Mouse (Mus musculus) G1E (cell line): ENCODE measurements at regions not wholly inside any gene's neighbourhood (a gene's known extent, or its start where the extent isn't known, plus 50 kb on each side); places are given as distances from the start of the nearest gene placed in this dataset.

Experiments
- ATAC-seq: 2 replicates; pipeline ENCODE4 v1.8.0; 2016; ENCODE audit warnings: mild to moderate bottlenecking; ENCODE audit not compliant: insufficient number of reproducible peaks, poor library complexity, low FRiP score, severe bottlenecking; ENCODE audit errors: extremely low read depth
- DNase-seq: peaks from one replicate; pipeline ENCODE4 v3.0.0; 2012; ENCODE audit warnings: low spot score
- H3K27me3 ChIP-seq: 2 replicates; pipeline ENCODE4 v1.6.1; 2012; ENCODE audit warnings: mild to moderate bottlenecking, low read length, inconsistent platforms; ENCODE audit not compliant: insufficient read depth
- H3K36me3 ChIP-seq: replicated peaks from 2 replicates; pipeline ENCODE3; 2012; ENCODE audit warnings: mild to moderate bottlenecking, inconsistent platforms
- H3K4me1 ChIP-seq: 2 replicates; pipeline ENCODE4 v1.6.1; 2012; ENCODE audit warnings: low read depth, low read length, inconsistent platforms, mixed read lengths; ENCODE audit not compliant: insufficient read depth
- H3K4me3 ChIP-seq: 2 replicates; pipeline ENCODE4 v1.5.1; 2012; ENCODE audit warnings: low read depth, mild to moderate bottlenecking, inconsistent platforms, low read length, moderate library complexity, mixed read lengths
- H3K9me3 ChIP-seq: replicated peaks from 2 replicates; pipeline ENCODE4 v1.6.1; 2012; ENCODE audit warnings: inconsistent platforms
- CTCF ChIP-seq: IDR thresholded peaks from 2 replicates; pipeline ENCODE4 v1.5.1; 2012; ENCODE audit warnings: low read depth, low read length, inconsistent platforms, mixed read lengths
- GATA1 ChIP-seq: IDR thresholded peaks from 2 replicates; pipeline ENCODE4 v1.6.1; 2012; ENCODE audit warnings: borderline replicate concordance, low read length, inconsistent platforms, mixed read lengths
- GATA2 ChIP-seq: IDR thresholded peaks from 2 replicates; pipeline ENCODE4 v1.6.1; 2012; ENCODE audit warnings: low read depth, low read length, inconsistent platforms, borderline replicate concordance
- POLR2AphosphoS5 ChIP-seq: IDR thresholded peaks from 2 replicates; pipeline ENCODE4 v1.6.1; 2012; ENCODE audit warnings: low read depth, low read length, inconsistent platforms; ENCODE audit not compliant: insufficient replicate concordance
- TAL1 ChIP-seq: conservative IDR thresholded peaks from 2 replicates; pipeline ENCODE4 v1.6.1; 2012; ENCODE audit warnings: low read depth, low read length, inconsistent platforms, mixed read lengths

DNA sequence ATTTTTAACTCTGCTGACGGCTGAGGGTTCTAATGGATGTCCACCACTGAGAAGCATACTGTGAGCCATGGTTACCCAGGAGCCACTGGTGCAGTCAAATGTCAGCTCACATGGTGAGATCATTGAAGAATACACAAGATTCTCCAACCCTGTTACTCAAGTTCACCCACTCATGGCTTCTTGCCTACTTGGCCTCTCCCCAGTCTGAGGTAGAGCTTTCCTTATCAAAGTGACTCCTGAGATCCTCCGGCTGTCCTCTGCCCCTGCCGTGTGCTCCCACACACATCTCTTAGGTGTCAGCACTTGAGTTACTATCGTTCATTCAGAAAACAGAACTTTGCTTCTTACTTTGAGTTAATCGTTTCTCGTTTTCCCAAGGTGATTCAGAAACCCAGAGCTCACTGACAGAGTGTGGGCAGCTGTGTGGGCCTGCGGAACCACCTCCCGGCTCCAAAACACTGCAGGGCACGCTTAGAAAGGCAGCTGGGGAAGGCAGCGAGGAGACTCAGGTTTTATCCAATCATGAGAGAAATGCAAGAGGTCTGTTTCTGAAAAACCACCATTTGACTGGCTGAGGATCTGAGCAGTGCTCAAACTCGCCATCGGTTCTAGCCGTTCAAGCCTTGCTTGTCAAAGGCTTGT, 177.8 kb downstream of the Cand1 start:
- peaks cover 49% of the 10 kb centered on the region for H3K27me3 ChIP-seq
- no peaks in the 10 kb centered on the region for H3K9me3 ChIP-seq
- H3K36me3 ChIP-seq, result no peaks in the 10 kb centered on the region
- no peak for ATAC-seq
- peaks cover 39% of the 10 kb centered on the region for H3K4me1 ChIP-seq
- no peak for TF ChIP-seq CTCF
- no peak for TF ChIP-seq TAL1
- TF ChIP-seq POLR2AphosphoS5, result no peak
- no peak for TF ChIP-seq GATA1
- TF ChIP-seq GATA2, result no peak
- no peak for DNase-seq
- H3K4me3 ChIP-seq, result no peak overlapping the region

DNA sequence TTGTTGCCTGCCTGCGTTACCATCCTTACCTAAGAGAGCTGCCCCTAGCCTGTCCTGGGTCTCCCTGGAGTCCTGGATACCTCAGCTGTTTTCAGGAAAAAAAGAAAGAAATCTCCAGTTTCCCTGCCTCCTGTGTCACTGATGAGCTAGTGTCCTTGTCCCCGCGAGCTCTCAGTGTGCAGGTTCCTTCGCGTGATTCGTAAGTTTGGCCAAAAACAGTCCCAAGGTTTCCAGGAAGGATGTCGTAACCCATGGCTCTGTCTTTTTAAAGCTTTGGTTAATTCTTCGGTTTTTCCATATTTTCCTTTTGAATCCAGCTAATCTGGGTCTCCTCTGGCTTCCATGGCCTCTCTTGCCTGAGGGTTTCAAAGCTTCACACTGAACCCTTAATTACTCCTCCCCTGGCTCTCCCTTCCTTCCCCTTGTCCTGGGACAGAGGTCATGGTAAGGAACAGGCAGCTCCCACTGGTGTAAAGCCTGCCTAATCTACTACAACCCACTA, 178.5 kb downstream of the Cand1 start:
- Histone ChIP-seq H3K27me3 (peaks cover 50% of the 10 kb centered on the region), H3K9me3 (no peaks in the 10 kb centered on the region), H3K4me3 (no peak overlapping the region), H3K36me3 (no peaks in the 10 kb centered on the region), H3K4me1 (peaks cover 41% of the 10 kb centered on the region)
- no peak for DNase-seq
- TF ChIP-seq CTCF (no peak), POLR2AphosphoS5 (no peak), GATA1 (no peak), TAL1 (no peak), GATA2 (no peak)
- ATAC-seq, result no peak

DNA sequence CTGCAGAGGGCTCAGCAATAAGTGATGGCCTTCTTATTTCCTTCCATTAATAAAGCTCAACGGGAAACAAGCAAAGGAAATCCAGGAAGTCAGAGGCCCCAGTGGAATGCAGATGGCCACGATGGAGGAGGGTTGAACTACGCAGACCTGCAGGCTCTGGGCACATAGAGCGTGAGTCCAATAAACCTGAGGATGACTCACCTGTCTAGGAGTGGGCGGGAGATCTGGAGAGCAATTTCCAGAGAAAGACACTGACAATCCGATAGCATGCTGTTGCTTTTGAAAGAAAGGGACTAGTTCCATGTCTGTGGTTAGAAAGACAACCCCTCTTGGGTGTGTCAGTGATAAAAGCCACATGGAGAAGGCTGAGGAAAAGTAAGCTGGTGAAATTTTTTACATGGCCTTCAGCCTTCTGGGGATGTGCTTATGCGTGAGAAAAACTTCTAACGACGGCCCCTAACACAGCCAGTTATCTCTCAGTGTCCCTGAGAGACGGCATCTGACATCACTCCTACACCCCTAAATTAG, 181.3 kb downstream of the Cand1 start:
- Histone ChIP-seq H3K9me3 (no peaks in the 10 kb centered on the region), H3K27me3 (peaks cover 60% of the 10 kb centered on the region), H3K36me3 (no peaks in the 10 kb centered on the region), H3K4me3 (no peak overlapping the region), H3K4me1 (peaks cover 17% of the 10 kb centered on the region)
- no peak for TF ChIP-seq GATA2
- TF ChIP-seq GATA1, result no peak
- TF ChIP-seq CTCF, result no peak
- no peak for TF ChIP-seq POLR2AphosphoS5
- TF ChIP-seq TAL1, result no peak
- no peak for ATAC-seq
- DNase-seq, result no peak

DNA sequence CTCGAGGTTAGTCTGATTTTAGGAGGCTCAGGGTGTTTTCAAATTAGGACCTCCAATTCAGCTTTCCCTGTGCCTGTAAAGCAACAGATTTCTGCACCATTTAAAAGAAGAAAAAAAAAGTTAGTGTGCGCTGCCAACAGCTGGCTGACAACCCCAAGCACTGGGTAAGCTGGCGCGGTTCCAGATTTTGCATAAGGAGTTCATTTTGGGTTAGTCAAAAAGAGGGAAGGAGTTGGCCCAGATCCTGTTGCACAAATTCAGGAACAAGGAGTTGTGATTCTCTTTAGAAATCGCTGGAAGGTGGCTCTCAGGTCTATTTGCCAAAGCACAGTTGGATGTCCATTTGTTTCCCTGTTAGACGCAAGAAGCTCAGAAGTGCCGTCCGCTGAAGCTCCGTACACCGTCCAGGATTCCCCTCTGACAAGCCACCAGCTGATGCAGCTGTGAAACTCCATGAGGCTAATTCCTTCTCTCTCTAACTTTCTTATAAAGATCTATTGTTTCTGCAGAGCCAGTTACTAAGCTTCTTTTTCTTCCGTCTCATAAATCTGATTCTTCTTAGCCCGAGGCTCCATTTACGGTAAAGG, 184.6 kb downstream of the Cand1 start:
- TF ChIP-seq GATA1 (no peak), TAL1 (no peak), GATA2 (no peak), POLR2AphosphoS5 (no peak)
- no peak for ATAC-seq

DNA sequence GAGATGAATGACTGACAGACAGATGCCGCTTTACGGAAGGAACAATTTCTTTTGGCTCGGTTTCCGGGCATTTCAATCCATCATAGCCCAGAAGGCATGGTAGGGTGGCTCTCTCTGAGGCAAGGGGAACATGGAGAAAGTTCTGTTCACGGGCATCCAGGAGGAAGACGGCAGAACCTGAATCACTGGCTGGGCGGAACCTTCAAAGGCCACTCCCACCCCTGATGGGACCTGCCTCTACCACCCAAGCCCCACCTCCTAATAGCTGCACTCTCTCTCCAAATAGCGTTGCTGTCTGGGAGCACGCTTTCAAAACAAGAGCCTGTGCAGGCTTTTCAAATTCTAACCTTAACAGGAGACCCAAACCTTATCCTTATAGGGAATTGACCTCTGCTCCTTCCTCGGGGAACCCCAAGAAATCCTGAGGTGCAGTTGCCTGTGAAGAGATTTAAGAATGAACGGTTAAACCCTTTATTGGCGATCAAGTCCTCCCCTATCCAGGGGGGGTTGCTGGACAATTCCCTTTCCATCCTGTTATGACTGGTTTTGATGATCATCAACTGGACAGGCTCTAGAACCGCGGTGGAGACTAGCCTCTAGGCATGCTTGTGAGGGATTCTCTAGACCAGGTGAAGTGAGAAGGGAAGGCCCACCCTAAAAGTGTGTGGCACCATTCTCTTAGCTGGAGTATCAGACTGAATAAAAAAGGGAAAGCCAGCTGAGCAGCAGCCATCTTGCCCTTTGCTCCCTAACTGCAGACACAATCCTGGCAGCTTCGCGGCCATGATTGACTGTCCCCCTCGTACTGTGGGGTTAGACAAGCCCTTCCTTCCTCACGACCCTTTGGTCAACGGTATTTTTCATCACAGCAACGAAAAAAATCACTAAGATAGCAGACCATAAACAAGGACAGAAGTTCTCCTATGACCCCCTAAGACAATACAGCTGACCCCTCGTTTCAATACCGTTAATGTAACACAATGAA, 184.5 kb upstream of the Dyrk2 start:
- Histone ChIP-seq H3K4me1 (peaks cover 12% of the 10 kb centered on the region), H3K4me3 (no peak overlapping the region), H3K36me3 (no peaks in the 10 kb centered on the region), H3K27me3 (peaks cover 45% of the 10 kb centered on the region), H3K9me3 (no peaks in the 10 kb centered on the region)
- TF ChIP-seq GATA2, result no peak
- no peak for TF ChIP-seq GATA1
- TF ChIP-seq TAL1, result no peak
- no peak for TF ChIP-seq POLR2AphosphoS5
- TF ChIP-seq CTCF, result no peak
- DNase-seq, result no peak
- no peak for ATAC-seq

More for the DNA sequence above, 184.6 kb downstream of the Cand1 start:
- Histone ChIP-seq H3K27me3 (peaks cover 50% of the 10 kb centered on the region), H3K9me3 (no peaks in the 10 kb centered on the region), H3K4me3 (no peak overlapping the region), H3K4me1 (peaks cover 5% of the 10 kb centered on the region; the same call in 1 of the 2 replicates), H3K36me3 (no peaks in the 10 kb centered on the region)
- DNase-seq, result no peak
